Mouse (Mus musculus): ENCODE results near the gene Fry. TPM values are rescaled to one million over a fixed set of nuclear protein-coding genes. Genes with fewer than 3 reads are reported as not detected.

The Fry gene
- polyA plus RNA-seq, 1 experiment from 2014 or later: 2.5 TPM

DNA sequence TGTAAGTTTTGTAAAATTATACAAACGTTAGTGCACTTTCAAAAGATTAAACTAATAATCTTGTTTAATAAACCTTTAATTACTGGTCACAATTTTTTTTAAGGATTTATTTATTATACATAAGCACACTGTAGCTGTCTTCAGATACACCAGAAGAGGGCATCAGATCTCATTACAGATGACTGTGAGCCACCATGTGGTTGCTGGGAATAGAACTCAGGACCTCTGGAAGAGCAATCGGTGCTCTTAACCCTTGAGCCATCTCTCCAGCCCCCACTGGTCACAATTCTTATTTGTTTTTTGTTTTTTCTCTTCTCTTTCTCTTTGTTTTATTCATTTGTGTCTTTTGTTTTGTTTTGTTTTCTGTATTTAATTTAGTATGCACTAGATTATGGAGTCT, 406.8 kb downstream of the Fry start:
- H3K27me3 ChIP-seq: no peaks in the 10 kb centered on the region
- peaks cover 30% of the 10 kb centered on the region for H3K4me1 ChIP-seq (replicated peaks)
- no peak overlapping the region for H3K4me2 ChIP-seq
- H3K4me3 ChIP-seq (replicated peaks): no peak overlapping the region
- H3K9me3 ChIP-seq (replicated peaks): no peaks in the 10 kb centered on the region
- WGBS (ENCODE audit: insufficient replicate concordance): 65% methylated on average over 2 of the region's 2 CpGs
- no peak overlapping the region for H3K9ac ChIP-seq
- no peak overlapping the region for H3K27ac ChIP-seq (replicated peaks)
- no peak for ATAC-seq (ENCODE audit: insufficient read depth)
- H3K36me3 ChIP-seq (replicated peaks): peaks cover 23% of the 10 kb centered on the region

- Histone ChIP-seq H3K36me3 (replicated peaks) (peaks cover 38% of the 10 kb centered on the region), H3K9ac (no peak overlapping the region), H3K27me3 (no peaks in the 10 kb centered on the region), H3K4me1 (replicated peaks) (no peaks in the 10 kb centered on the region), H3K4me3 (replicated peaks) (no peak overlapping the region), H3K27ac (replicated peaks) (no peak overlapping the region), H3K4me2 (no peak overlapping the region), H3K9me3 (replicated peaks) (0 out of 2 replicates have a peak, but pooled peaks cover 5% of the 10 kb centered on the region)
- no peak for ATAC-seq (ENCODE audit: insufficient read depth)
- WGBS (ENCODE audit: insufficient replicate concordance): 91% methylated on average over 1 of the region's 1 CpGs
Observed at GRCm38 (mm10) chr5:150541302-150541701, 422.9 kb downstream of the Fry start.

GRCm38 (mm10) chr5:150543184-150543583, 424.7 kb downstream of the Fry start:
- WGBS (ENCODE audit: insufficient replicate concordance): 81% methylated on average over 2 of the region's 2 CpGs
- H3K4me1 ChIP-seq (replicated peaks): no peaks in the 10 kb centered on the region
- no peaks in the 10 kb centered on the region for H3K27me3 ChIP-seq
- ATAC-seq (ENCODE audit: insufficient read depth): no peak
- H3K4me2 ChIP-seq: no peak overlapping the region
- H3K9ac ChIP-seq: no peak overlapping the region
- no peak overlapping the region for H3K4me3 ChIP-seq (replicated peaks)
- no peak overlapping the region for H3K27ac ChIP-seq (replicated peaks)
- peaks cover 23% of the 10 kb centered on the region for H3K36me3 ChIP-seq (replicated peaks)
- 0 out of 2 replicates have a peak, but pooled peaks cover 5% of the 10 kb centered on the region for H3K9me3 ChIP-seq (replicated peaks)

Other genes with a start within 250 kb of the Fry start
- gene Rxfp2, start 100.0 kb upstream of the Fry start, polyA plus RNA-seq (2015; fragmentation: Nextera tagmentation; extraction: Ambion mirVana): 0.07 TPM in 1 of 2 replicates, not detected in the other